Mouse (Mus musculus): ENCODE measurements around the gene Fbxw8.

Gene Fbxw8

DNA sequence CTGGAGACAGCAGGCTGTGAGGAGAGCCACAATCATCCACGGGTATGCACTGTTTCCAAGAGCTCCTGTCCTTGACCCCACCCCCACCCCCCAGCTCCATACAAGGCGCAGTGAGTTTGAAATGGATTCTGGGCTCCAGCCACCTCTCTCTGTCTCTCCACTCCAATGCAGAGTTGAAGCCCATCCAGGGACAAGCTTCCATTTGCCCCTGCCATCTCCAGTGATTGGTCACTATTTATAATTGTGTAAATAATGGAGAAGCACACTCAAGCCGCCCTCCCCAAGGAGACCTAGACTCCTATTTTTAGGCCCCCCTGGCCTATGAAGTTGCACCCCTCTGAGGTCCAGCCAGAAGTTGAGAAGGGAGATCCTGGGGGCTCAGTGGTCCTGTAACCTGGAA is 132.2 kb downstream of the Fbxw8 start:
- no peak for DNase-seq (ENCODE audit: low read depth, low spot score)

DNA sequence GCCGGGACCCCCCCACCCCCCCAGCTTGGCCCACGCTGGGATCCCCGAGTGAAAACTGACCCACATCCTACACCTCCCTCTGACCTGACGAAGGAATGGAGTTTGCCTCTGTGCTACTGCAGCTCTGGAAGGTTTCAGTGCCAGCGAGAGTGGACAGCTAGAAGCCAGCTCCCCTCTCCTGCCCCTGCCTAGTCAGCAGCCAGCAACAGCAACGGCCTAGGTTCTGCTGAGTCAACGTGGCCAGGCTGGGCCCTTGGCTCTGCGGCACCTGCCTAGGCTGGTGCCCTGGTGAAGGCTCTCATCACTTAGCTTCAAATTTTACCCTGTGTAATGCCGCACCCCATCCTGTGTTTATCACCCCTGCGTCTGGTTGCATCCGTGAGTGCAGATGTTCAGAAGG is 135.4 kb downstream of the Fbxw8 start:
- no peak for DNase-seq (ENCODE audit: low read depth, low spot score)

DNA sequence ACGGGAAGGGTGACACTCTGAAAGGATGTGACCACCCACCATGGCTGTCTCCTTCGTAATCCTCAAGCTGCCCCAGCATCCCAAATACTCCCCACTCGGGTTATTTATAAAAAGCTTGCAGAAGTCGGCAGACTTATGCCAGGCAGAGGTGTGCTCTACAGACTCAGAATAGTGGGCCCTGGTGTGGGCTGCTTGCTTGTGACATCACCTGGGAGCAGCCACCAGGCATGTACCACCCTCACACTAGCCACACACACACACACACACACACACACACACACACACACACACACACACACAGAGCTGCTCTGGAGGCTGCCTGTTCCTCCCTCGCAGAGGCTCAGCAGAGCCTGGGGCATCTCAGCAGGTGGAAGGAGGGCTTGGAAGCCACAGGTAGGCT is 137.7 kb downstream of the Fbxw8 start:
- no peak for DNase-seq (ENCODE audit: low read depth, low spot score)

DNA sequence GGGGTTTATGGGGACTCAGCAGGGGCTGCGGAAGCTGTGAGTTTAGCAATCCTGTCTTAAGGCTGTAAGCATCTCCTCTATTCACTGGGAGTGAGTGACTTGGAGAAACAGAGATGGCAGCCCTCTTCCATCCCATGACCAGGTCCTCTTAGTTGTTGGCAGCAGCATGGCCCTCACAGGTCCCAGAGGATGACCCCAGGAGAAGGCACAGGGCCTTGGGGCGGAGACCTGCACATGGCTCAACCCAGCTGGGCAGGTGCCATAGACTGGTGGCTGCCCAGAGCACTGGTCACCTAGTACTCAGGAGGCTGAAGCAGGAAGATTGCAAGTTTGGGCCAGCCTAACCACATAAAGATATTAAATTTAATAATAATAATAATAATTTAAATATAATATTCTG is 139.6 kb downstream of the Fbxw8 start:
- DNase-seq (ENCODE audit: low read depth, low spot score), result no peak

DNA sequence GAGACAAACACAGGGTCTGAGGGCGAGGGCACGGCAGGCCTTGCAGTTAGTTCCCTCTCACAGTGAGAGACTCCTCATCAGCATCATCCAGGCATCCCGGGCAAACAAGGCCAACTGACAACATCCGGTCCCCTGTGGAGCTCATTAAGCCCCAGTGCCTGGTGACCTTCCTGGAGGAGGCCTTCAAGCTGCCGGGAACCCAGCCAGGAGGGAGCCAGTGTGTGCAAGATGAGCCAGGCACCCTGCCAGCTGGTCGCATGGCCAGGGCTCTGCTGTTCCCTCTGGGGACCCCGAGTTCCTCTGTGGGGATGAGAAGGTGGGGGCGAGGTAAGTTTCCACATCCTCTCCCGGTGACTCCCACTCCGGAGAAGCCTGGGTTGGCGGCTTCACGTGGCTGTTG is 140.2 kb downstream of the Fbxw8 start:
- no peak for DNase-seq (ENCODE audit: low read depth, low spot score)
